Mouse (Mus musculus) olfactory bulb, adult 2 months (tissue): ENCODE results near the gene Ccdc85c.

Experiments used
- CTCF ChIP-seq: fragments of 200-500 bp; IDR thresholded peaks from 2 replicates; pipeline ENCODE4 v1.5.1; 2012; ENCODE audit warnings: low read depth, mild to moderate bottlenecking, low read length, moderate library complexity; ENCODE audit not compliant: insufficient read depth
- POLR2A ChIP-seq: fragments of 200-500 bp; IDR thresholded peaks from 2 replicates; pipeline ENCODE4 v1.6.1; 2012; ENCODE audit warnings: mild to moderate bottlenecking, low read depth, low read length, moderate library complexity; ENCODE audit not compliant: insufficient read depth

DNA sequence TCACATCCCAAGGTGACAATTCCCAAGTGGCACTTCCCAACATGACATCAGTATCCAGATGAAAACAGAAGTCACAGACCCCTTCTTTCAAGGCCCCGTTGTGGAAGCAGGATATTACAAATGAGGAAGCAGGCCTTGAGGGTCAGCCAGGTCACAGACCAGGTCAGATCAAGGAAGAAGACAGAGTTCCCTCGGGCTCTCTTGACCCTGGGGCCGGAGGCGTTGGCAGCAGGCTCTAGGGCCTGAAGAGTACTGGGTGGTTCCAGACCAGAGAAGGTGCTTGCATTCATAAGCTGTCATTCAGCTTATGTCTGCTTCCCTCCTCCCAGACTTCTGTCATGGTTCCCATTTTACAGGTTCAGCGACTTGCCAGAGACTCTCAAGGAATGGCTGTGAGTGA is 5.5 kb downstream of the Ccdc85c start:
- no peak for TF ChIP-seq POLR2A
- TF ChIP-seq CTCF: no peak
